Mouse (Mus musculus) bone marrow, adult 2 months (tissue): ENCODE measurements around the gene Eif4b.

ENCODE experiments used
- CTCF ChIP-seq: fragments of 200-500 bp; IDR thresholded peaks from 2 replicates; pipeline ENCODE4 v1.5.1; 2011; ENCODE audit warnings: low read length, control low read depth; ENCODE audit not compliant: control insufficient read depth, insufficient read depth
- POLR2A ChIP-seq: fragments of 200-500 bp; IDR thresholded peaks from 2 replicates; pipeline ENCODE4 v1.6.1; 2011; ENCODE audit warnings: low read depth, mild to moderate bottlenecking, control low read depth, low read length, borderline replicate concordance; ENCODE audit not compliant: control insufficient read depth

DNA sequence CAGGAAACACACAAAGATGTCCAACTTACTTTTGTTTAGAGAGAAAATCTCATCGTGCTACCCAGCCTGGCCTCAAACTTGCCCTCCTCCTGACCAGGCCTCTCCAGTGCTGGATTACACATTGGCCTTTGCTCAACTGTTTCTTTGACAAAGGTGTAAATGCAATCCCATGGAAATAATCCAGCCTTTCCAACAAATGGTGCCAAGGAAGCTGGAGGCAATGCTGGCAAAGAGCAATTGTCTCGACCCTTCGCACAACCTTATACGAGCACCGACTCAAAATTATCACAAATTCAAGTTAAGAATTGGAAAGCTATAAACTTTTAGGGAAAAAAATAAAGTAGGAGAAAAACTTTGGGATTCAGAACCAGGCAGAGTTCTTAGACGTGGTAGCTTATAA is 25.6 kb upstream of the Eif4b start:
- no peak for TF ChIP-seq POLR2A
- TF ChIP-seq CTCF = no peak
